Mouse (Mus musculus): ENCODE data around the gene Lrrc75b.
"Not testable (repeated sequence)": the region's sequence is repeated elsewhere in the genome, so short reads cannot be mapped to it uniquely, and the experiment has no call there.

The Lrrc75b gene

DNA sequence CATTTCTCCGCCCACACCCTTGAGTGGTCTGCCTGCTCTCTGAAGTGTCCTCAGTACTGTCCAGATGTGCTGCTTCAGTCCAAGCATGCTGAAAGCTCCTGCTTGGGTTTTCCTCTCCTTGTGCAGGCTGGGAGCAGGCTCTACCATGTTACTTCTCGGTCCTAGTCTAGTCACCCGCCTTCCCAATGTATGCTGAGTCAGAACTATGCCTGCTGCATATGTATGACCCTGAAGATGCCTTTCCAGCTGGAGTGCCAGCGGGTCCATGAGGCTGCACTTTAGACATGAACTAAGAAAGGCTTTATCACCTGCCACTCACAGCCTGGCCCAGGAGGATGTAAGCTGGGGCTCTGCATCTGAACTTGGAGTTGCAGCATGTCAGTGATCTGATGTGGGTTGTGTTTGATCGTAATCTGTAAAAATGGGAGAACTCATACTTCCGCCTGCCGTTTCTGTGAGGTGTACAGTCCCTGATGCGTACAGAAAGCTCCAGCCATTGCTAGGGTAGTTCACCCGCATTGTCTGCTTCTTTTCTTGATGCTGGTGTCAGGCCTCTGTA lies 28.5 kb downstream of the Lrrc75b start:
- peak; percentile 65 for DNase-seq (ENCODE audit: low read depth)

DNA sequence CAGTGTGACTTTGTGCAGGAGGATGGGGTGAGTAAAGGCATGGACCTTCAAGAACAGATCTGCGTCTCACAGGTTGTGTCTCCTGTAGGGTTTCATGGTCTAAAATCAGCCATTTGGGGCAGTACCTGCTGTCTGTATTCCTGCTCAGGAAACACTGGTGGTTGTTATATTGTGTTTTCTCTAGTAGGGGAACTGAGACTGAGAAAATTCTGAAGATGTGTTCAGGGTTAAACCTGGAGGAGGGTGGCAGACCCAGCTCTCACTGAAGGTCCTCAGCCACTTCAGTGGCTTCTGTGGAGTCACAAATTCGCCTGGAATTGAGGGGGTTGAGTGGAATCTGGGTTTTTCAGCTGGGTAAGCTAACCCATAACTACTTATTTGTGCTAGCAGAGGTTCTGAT lies 29.8 kb downstream of the Lrrc75b start:
- no peak for DNase-seq (ENCODE audit: low read depth)

DNA sequence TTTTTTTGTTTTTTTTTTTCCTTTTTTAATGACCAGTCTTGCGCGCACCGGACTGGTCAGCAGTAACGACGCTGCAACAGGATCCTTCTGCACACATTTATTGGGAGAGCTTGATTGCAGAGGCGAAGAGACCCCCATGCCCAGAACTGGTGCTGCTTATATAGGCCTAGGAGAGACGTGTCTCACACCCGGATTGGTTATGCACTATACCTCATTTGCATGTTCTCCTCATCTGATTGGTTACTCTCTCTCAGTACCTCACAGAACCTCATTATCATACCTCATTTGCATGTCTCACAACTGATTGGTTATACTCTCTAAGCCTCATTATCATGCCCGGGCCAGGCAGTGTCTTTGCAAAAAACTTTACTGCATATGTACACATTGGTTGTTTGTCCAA lies 34.7 kb downstream of the Lrrc75b start:
- DNase-seq (ENCODE audit: low read depth) = not testable (repeated sequence)

DNA sequence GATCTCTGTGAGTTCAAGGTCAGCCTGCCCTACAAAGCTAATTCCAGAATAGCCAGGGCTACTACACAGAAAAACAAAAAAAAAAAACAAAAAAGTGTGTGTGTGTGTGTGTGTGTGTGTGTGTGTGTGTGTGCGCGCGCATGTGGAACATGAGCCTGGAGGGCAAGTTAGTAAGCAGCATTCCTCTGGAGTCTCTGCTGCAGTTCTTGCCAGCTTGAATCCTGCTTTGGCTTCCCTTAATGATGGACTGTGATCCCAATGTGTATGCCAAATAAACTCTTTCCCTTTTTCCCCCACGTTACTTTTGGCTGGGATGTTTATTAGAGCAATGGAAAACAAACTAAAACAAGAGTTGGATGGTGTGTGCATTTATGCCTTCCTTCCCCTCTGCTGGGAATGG lies 38.5 kb downstream of the Lrrc75b start:
- no peak for DNase-seq (ENCODE audit: low read depth)

DNA sequence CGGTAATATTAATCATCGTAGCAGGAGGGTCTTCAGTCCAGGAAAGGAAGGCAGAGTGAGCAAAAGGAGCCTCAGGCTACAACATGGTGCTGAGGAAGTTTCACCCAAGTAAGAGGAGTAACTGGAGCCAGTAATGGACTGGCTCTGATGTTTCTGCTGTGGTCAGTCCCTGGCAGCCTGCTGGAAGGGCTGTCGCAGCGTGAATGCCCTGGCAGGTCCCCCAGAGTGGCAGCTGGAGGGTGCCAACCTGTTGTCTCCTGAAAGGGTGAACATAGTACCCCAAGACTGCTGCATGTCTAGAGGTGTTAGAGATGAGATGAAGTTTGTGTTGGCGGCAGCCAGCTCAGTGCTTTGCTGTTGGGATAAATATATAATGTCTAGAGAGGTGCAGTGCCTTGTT lies 39.5 kb downstream of the Lrrc75b start:
- DNase-seq (ENCODE audit: low read depth) = no peak

DNA sequence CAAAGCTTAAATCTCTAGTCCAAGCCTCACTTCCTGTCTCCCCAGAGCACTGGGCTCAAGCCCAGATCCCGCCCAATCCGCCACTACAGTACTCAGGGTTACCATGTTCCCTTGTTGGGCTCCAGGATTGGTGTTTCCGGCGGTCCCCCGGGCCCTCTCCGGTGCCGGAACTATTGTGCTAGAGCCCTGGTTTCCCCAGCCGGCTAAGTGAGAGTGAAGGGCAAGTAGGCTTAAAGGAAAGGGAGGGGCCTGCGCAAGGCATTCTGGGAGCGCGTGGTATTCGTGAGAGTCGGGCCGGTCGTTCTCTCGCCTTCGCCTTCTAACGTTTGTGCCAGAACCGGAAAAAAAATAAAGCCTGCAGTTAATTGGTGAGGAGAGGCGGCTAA lies 42.4 kb downstream of the Lrrc75b start, which contains the start of gene Gucd1:
TSS of gene Gucd1 (minus strand) at position 215 of the 386 bp plus-strand sequence.
- peak; percentile 98 for DNase-seq (ENCODE audit: low read depth)

DNA sequence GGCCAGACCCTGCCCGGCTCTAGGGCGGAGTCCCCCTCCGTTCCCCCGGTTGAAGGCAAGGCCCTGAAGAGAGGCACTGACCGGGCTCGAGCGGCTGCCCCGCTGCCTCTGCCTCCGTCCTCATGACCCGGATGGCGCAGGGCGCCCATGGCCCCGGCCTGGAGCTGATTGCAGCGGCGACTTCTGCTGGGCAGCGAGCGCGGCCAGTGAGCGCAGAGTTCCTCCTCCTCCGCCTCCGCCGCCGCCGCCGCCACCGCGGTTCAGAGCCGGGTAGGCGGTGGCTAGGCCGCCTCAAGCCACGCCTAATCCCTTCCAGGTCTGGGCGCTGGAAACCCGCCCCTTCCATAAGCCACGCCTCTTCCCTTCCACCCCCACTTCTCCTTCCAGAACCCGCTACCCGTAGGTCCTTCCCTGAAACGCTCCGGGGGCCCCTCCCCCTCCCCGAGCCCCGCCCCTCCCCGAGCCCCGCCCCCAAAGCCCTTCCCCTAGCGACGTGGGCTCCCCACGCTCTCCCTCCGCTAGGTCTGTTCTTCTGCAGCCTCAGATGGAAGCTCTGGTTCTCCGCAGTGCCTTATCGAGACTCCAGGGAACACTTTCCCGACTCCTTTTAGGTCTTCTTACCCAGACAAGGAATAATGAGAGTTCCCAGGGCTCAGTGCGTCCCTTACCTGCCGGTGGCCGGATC lies 42.9 kb downstream of the Lrrc75b start, which contains the start of gene Snrpd3:
TSS of gene Snrpd3 (plus strand) at position 479 of the 685 bp plus-strand sequence.
- peak; percentile 98 for DNase-seq (ENCODE audit: low read depth)

DNA sequence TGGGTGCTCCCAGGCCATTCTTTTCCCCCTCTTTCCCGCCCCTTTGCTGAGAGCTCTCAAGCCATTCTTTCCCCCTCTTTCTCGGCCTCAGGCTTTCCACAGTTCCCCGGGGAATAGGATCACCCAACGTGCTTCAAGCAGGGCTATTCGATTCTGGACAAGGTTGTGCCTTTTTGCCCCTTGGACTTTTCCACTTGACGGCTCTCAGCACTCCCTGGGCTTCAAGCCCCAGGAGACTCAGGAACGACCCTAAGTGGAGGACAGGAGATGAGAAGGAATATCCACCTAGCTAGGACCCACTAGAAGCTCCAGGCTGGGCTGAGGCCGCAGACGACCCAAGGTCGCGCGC lies 43.4 kb downstream of the Lrrc75b start:
- DNase-seq (ENCODE audit: low read depth) = no peak

DNA sequence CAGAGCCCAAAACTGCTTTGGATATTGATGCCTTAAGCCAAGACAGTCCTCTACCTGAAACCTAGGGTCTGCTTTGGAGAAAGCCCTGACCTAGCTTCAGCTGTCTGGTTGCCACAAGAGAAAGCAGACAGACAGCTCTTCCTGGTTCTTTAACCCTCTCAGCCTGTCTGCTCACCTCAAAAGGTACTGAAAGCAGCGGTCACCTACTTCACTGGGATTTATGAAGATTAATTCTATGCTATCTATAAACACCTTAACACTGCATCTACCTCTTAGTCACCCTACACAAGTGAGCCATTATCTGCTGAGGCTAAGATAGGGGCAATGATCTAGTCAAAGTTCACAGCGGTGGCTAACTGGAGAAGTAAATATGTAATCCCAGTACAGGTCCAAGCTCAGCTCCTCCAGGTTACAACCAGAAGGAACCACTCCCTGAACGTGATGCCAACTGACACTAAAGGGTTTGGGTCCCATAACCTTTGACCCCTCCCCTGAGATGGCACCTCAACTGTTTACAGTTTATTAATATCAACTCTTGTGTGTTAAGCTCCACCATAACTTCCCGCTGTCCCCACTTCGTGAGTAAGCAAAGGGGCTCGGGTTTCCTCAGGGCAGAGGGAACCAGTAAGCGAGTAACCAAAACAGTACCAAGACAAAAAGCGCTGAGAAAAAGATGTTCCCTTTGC lies 43.9 kb downstream of the Lrrc75b start:
- peak; percentile 29 for DNase-seq (ENCODE audit: low read depth)

DNA sequence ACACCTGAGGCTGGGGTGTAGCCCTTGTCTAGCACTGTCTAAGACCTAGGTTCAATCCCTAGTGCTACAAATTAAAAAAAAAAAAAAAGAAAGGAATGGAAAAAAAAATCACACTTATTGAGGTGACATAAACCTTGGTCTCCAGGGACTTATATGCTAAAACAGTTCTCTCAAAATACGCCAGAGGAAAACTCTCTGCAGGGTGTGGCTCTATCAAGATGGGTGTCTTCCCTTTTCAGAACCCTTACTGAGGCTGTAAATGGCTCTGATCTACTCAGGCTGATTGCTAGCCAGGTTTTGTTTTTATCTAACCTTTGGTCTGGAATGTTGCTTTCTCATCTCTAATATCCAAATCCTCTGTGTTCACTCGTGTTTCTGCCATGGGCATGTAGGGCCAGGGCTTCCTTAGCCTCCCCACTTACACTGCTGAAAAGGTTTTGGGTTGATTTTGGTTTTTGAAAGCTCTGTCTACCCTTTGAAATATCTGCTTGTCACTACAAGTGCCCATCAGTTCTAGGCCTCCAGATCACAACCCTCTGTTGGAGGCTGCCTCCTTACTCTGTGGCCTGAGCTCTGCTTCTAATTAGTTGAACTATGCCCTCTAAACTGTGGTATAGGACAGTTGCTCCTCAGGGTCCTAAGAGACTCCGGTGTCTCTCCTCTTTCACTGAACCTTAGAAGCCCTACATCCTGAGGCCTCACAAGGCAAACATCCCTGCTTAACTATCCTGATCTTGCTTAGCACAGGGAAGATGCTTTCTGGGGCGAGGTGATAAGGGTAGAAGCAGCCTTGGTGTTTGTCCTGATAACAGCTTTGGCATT lies 44.7 kb downstream of the Lrrc75b start:
- DNase-seq (ENCODE audit: low read depth) = no peak

DNA sequence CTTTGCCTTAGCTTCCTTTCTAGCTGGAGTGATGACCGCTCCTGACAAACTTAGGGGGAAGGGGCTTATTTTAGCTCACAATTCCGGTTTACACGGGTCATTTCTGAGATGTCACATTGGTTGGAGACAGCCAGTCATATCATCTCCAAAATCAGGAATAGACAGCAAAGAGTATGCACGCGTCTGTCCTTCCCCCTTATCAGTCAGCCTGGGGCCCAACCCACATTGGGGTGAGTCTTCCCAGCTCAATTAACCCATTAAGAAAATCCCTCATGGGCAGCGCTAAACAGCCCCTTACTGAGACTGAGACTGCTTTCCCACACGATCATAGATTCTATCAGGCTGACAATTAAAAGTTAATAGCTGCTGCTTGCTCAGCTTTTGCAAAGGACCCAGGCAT lies 45.8 kb downstream of the Lrrc75b start:
- DNase-seq (ENCODE audit: low read depth) = no peak

DNA sequence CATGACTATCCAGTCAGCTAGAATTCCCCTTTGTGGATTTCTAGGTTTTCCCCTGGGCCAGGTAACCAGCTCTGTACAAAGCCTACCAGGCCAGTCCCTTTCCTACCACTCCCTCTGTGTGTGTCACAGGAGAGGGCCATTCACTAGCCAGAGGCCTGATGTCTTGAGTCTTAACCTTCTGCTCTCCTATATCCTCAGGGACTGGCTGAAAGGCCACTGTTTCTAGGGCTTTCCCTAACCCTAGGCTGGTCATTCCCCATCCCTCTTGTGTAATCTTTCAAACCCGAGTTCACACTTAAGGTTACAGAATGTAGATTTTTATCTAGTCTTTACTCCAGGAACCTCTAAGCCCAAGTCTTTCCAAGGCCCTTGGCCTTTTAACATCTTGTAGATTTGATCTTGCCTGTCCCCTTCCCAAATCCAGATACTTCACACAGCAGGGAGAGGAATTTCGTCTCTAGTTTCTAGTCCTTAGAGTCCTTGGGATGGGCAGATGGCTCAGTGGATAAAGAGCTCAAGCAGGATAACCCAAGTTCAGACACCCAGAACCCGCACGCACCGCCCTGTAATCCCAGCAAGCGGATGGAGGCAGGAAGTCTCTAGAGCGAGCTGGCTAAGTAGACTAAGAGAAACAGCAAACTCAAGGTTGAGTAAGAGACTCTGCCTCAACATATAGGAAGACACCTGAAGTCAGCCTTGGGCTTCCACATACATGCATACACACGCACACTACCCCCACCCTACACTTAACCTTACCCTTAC lies 46.6 kb downstream of the Lrrc75b start:
- DNase-seq (ENCODE audit: low read depth) = no peak

DNA sequence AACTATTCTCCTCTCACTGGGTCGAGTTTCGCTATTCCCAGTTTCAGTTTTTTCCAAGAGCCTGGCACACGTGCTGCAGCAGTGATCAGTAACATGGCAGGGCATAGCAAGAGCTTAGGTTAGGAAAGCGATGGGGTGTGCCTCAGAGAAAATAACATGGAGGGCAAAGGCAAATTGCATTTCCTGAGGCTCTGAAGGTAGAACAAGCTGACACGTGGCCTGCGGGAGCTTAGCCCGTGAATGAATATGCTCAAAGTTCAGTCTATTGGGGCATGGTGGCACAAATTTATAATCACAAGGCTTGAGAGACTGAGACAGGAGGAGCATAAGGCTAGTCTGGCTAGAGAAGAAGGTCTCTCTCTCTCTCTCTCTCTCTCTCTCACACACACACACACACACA lies 47.3 kb downstream of the Lrrc75b start:
- no peak for DNase-seq (ENCODE audit: low read depth)

DNA sequence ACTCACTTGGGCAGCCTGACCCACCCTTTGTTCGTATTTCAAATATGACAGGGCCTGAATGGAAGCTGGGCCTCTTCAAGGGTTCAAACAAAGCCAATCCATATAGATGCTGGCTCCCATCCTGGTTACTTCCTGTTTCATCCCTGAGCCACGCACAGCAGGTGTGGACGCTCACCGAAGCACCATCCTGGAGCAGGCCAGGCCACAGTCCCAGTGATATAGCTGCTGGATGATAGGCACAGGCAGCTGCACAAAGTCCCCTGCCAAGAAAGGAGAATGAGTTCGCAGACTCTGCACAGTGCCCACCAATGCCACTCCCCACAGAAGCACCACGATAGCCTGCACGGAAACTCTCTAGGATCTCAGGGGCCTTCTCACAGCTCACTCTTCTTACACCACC lies 48.2 kb downstream of the Lrrc75b start:
- no peak for DNase-seq (ENCODE audit: low read depth)

DNA sequence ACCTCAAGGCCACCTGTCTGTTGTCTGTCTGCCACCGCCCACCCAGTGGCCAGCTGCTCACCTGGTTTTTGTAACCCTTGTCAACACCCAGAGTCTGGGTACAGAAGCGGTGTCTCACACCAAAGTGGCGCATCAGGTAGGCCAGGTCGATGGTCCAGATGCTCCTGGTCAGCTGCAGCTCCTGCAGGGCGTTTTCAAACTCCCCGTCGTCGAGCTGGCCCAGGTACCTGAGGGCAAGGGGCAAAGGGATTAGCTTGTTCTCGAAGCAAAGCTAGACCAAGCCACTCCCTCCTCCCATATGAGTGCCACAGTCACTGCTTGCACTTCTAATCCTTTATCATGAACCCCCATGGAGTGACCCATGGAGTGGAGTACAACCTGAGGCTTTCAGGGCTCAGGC lies 49.1 kb downstream of the Lrrc75b start:
- DNase-seq (ENCODE audit: low read depth) = no peak

DNA sequence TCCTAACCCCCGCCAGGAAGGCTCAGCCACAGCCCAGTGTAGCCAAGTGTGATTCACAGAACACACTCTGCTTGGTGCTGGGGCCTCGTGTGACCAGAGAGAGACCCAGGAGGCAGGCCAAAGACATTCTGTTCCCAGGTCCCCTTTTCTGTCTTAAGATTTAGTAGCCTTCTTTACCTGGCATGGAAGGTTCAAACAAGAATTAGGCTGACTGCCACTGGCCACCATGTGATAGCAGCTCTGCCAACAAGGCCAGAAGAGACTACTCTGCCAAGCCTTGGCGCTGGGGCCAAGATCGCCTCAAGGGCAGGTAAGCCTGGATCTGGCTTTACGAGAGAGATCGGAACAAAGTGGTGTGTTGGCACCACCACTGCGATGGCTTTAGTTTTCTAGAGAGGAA lies 49.7 kb downstream of the Lrrc75b start:
- no peak for DNase-seq (ENCODE audit: low read depth)

DNA sequence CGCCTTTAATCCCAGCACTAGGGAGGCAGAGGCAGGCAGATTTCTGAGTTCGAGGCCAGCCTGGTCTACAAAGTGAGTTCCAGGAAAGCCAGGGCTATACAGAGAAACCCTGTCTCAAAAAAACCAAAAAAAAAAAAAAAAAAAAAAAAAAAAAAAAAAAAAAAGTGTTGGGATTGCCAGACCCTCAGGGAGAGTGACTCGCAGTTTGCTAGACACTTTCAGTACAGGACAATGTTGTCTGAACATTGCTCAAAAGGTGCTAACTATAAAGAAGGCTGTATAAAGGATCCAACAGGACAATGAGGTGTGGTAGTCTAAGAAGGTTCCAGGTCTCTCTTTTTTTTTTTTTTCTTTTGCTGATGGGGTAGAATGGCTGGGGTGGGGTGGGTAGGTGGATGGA lies 54.2 kb downstream of the Lrrc75b start:
- not testable (repeated sequence) for DNase-seq (ENCODE audit: low read depth)

DNA sequence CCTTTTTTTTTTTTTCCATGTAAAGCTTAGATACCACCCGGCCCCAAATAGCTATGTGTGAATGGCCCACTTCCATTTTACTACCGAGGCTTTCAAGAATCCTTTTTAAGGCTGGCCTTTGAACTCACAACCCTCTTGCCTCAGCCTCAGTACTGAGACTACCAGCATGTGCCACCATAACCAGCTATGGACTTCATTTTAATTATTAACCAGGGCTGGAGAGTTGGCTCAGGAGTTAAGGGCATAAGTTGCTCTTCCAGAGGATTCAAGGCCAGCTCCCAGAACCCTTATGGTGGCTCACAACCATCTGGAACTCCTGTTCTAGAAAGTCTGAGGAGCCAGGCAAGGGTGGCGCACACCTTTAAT lies 55.0 kb downstream of the Lrrc75b start:
- DNase-seq (ENCODE audit: low read depth) = no peak

DNA sequence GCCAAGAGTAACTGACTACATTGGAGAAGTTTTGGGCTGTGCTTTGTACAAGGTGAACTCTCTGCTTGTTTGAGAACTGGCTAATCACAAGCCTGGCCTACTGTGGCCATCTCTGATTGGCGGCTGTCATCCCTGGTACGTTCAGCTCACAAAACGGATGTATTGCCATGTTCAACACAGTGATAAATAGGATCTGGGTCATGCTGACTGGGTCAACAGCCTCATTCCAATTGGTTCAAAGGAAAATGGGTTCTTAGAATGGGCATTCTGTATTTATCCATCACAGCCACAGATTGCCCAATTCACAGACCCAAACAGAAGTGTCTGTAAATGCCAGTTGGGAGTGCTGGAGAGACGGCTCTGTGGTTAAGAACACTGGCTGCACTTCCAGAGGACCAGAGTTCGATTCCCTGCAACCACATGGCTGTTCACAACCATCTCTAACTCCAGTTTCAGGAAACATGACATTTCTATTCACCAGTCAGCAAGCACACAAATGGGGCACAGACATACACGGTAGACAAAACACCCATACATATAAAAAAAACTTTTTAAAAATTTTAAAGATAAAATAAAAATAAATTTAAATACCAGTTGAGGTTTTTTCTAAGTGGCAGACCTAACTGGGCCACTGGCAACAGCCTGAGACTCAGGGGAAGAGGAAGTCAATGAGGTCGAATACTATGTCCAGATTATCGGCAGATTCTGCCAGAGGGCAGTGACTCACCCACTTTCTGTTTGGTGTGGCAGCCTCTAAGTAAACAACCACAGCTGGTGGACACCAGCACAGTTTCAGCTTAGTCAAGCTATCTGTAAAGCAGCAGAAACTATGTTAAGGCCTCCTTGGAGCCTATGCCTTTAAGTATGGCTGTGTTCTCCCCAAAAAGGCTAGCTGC lies 55.6 kb downstream of the Lrrc75b start:
- DNase-seq (ENCODE audit: low read depth) = no peak

DNA sequence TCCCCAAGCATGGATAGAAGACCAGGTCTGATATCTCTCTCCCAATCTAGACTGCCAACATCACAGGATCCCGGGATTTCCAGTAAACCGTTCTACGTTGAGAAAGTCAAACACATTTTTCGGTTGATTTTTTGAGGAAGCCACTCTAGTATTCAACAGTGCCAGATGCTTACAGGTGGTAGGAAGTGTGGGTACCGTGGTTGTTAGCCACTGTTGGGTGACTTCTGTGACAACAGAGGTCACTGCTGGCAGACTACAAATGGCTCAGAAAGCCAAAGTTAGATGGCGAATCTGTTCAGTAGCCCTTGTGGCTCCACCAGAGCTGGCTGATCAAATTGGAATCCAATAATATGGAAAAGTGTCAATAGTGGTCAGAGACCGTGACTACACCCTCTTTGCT lies 56.4 kb downstream of the Lrrc75b start:
- no peak for DNase-seq (ENCODE audit: low read depth)

DNA sequence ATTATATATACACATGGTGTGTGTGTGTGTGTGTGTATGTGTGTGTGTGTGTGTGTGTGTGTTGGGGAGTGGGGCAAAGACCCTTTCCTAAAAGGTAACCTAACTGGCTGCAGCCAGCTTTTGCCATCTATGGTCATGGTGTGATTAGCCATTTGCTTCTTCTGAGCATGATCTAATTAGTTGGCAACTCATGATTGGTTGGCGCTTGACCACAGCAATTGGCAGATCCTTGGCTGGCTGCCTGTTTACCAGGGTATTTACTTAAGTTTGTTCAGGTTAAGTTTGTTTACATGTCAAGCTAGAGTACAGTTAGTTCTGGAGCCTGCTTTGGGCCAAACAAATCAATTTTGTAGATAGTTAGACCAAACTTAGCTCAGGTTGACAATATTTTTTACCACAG lies 58.5 kb downstream of the Lrrc75b start:
- DNase-seq (ENCODE audit: low read depth) = no peak

All from induced T-regulatory cell, adult 2 months (primary cell).